Mouse (Mus musculus) heart, embryonic 11.5 days (tissue): ENCODE data around the gene Abca2. TPM values are rescaled to one million over a fixed set of nuclear protein-coding genes. Genes with fewer than 3 reads are reported as not detected.

Experiments
- ATAC-seq: fragments of 200-750 bp; cut with Nextera tagmentation; replicated peaks from 2 replicates; pipeline ENCODE4 v1.8.0; 2017; ENCODE audit warnings: moderate library complexity; ENCODE audit not compliant: insufficient number of reproducible peaks, low FRiP score, low TSS enrichment
- H3K27ac ChIP-seq: fragments of 300-500 bp; sonication (generic); 2 replicates; pipeline ENCODE4 v1.5.1; 2014; ENCODE audit warnings: mild to moderate bottlenecking, low read depth, low read length
- H3K27me3 ChIP-seq: fragments of 300-500 bp; sonication (generic); 2 replicates; pipeline ENCODE4 v1.6.1; 2014; ENCODE audit warnings: mild to moderate bottlenecking, low read length, mixed read lengths; ENCODE audit not compliant: control insufficient read depth, insufficient read depth
- H3K36me3 ChIP-seq: fragments of 300-500 bp; sonication (generic); 2 replicates; pipeline ENCODE4 v1.6.1; 2014; ENCODE audit warnings: mild to moderate bottlenecking, low read length, moderate library complexity, mixed read lengths; ENCODE audit not compliant: control insufficient read depth, insufficient read depth
- H3K4me1 ChIP-seq: fragments of 300-500 bp; sonication (generic); 2 replicates; pipeline ENCODE4 v1.6.1; 2014; ENCODE audit warnings: low read length; ENCODE audit not compliant: control insufficient read depth, insufficient read depth
- H3K4me2 ChIP-seq: fragments of 300-500 bp; sonication (generic); 2 replicates; pipeline ENCODE4 v1.6.1; 2014; ENCODE audit warnings: mild to moderate bottlenecking, moderate library complexity
- H3K4me3 ChIP-seq: fragments of 300-500 bp; sonication (generic); 2 replicates; pipeline ENCODE4 v1.5.1; 2014; ENCODE audit warnings: low read depth, low read length
- H3K9ac ChIP-seq: fragments of 300-500 bp; sonication (generic); 2 replicates; pipeline ENCODE4 v1.6.1; 2014; ENCODE audit warnings: mild to moderate bottlenecking, low read depth, low read length, moderate library complexity
- H3K9me3 ChIP-seq: fragments of 300-500 bp; sonication (generic); replicated peaks from 2 replicates; pipeline ENCODE4 v1.6.1; 2016; ENCODE audit warnings: low read length; ENCODE audit not compliant: control insufficient read depth
- WGBS: fragments of 180-500 bp; shearing (Covaris S2); extraction: QIAGEN DNeasy Blood & Tissue Kit; methylation state at CpG from one replicate; pipeline ENCODE4 v1.1.7; 2014; ENCODE audit not compliant: insufficient replicate concordance; 5-methylcytosine and 5-hydroxymethylcytosine counted together
- polyA plus RNA-seq: library from polyadenylated mRNA; unstranded; fragments of >200 nt; fragmentation: Nextera tagmentation; extraction: Ambion mirVana; gene quantifications from 2 replicates; pipeline ENCODE4 v1.2.1, GENCODE M21; 2014

Gene Abca2
- polyA plus RNA-seq, 1 experiment from 2014 or later: 2.0 TPM

DNA sequence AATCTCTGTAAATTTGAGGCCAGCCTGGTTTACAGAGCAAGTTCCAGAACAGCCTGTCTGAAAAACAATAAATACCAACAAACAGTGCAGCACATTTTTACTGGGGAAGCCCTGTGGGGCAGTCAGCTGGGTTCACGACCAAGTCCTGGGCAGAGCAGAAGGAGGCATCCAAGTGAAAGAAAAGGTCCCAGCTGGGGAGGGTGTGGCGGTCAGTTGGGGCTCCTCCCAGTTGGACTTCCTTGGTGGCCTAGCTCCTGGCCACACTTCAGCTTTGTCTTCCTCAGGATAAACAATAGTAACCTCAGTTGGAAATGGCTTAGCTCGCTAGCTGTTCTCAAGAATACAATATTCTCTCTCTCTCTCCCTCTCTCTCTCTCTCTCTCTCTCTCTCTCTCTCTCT is 11.1 kb upstream of the Abca2 start:
- Histone ChIP-seq H3K9ac (no peak overlapping the region), H3K9me3 (no peaks in the 10 kb centered on the region), H3K4me1 (no peaks in the 10 kb centered on the region), H3K4me3 (no peak overlapping the region), H3K36me3 (no peaks in the 10 kb centered on the region), H3K27ac (no peak overlapping the region), H3K4me2 (no peak overlapping the region), H3K27me3 (peaks cover 3% of the 10 kb centered on the region)
- 32% methylated on average over 3 of the region's 3 CpGs for WGBS
- no peak for ATAC-seq

- no peak overlapping the region for H3K4me3 ChIP-seq
- H3K4me1 ChIP-seq: no peaks in the 10 kb centered on the region
- no peak for ATAC-seq
- H3K27me3 ChIP-seq: peaks cover 43% of the 10 kb centered on the region
- H3K9ac ChIP-seq: no peak overlapping the region
- WGBS: 22% methylated on average over 3 of the region's 3 CpGs
- no peaks in the 10 kb centered on the region for H3K9me3 ChIP-seq
- no peak overlapping the region for H3K27ac ChIP-seq
- H3K4me2 ChIP-seq: no peak overlapping the region
- H3K36me3 ChIP-seq: no peaks in the 10 kb centered on the region
These were observed 6.6 kb upstream of the Abca2 start for GRCm38 (mm10) chr2:25421896-25422295.

DNA sequence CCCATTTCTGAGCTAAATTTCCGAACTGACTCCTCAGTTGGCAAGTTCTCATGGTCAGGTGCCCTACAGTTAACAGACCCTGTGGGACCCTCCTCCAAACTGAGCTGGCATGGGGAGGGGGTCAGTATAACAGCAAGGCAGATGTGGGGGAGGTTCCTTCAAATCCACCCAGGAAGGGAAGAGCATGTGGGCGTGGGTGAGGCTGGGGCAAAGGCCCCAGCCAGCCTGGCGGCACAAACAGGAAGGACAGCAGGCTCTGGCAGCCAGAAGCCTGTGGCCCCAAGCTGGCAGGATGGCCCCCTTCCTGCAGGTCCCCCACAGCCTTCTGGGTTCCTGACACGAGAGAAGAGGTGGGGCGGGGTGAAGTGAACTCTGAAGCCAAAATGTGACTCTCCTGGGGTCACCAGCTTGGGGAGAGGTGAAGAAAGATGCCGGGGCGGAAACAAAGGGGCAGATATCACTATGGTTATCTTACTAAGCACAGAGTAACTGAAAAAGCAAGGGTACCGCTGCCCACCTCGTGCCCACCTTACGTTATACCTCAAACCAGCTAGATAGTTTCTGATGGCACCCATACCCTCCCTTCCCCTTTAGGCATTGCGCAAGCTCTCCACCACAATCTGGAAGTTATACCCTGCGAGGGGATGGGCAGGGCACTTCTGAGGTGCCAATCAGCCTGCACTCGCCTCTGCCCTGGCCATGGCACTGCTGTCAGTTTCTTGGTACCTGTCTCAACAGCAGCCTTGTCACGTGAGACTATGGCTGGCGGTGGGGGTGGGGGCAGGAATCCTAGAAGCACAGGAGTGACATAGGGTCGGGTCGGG is 5.7 kb upstream of the Abca2 start, which contains the start of gene Fut7:
Gene Fut7, plus strand, starts transcription at position 681 of the 824 bp plus-strand sequence.
- H3K4me1 ChIP-seq: no peaks in the 10 kb centered on the region
- H3K4me3 ChIP-seq: no peak within 1 kb of the TSS
- no peak within 1 kb of the TSS for H3K9ac ChIP-seq
- ATAC-seq: no peak
- H3K4me2 ChIP-seq: no peak within 1 kb of the TSS
- H3K9me3 ChIP-seq: no peaks in the 10 kb centered on the region
- peaks cover 43% of the 10 kb centered on the region for H3K27me3 ChIP-seq
- H3K36me3 ChIP-seq: no peaks in the 10 kb centered on the region
- 48% methylated on average over 17 of the region's 17 CpGs for WGBS
- no peak within 1 kb of the TSS for H3K27ac ChIP-seq

DNA sequence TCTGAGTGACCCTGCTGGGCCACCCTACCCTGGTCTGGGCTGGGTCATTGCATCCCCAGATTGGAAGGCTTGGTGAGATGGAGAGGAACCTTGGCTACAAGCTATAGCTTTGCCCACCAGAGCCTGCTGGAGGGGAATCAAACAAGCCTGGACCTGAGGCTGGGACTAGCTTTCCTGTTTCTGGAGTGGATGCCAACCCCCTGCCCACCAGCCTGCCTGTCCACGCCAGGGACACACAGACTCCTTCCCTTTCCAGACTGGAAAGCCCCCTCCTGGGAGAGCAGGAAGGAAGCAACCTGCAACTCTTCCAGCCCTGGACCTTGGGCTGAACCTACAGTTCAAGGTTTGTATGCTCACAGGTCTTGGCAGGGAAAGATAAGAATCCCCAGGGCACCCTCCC is 4.9 kb upstream of the Abca2 start:
- Histone ChIP-seq H3K27ac (no peak overlapping the region), H3K4me1 (no peaks in the 10 kb centered on the region; the same call in 1 of the 2 replicates), H3K9ac (no peak overlapping the region), H3K4me2 (no peak overlapping the region), H3K36me3 (no peaks in the 10 kb centered on the region), H3K4me3 (no peak overlapping the region), H3K27me3 (peaks cover 43% of the 10 kb centered on the region), H3K9me3 (no peaks in the 10 kb centered on the region)
- no peak for ATAC-seq
- 21% methylated on average over 1 of the region's 1 CpGs for WGBS

- Histone ChIP-seq H3K27me3 (peaks cover 59% of the 10 kb centered on the region), H3K9ac (no peak overlapping the region), H3K9me3 (no peaks in the 10 kb centered on the region), H3K36me3 (no peaks in the 10 kb centered on the region), H3K4me1 (no peaks in the 10 kb centered on the region; the same call in 1 of the 2 replicates), H3K4me3 (no peak overlapping the region), H3K4me2 (no peak overlapping the region), H3K27ac (no peak overlapping the region)
- 45% methylated on average over 27 of the region's 27 CpGs for WGBS
- no peak for ATAC-seq
These were observed 3.0 kb upstream of the Abca2 start for GRCm38 (mm10) chr2:25425481-25425880.

DNA sequence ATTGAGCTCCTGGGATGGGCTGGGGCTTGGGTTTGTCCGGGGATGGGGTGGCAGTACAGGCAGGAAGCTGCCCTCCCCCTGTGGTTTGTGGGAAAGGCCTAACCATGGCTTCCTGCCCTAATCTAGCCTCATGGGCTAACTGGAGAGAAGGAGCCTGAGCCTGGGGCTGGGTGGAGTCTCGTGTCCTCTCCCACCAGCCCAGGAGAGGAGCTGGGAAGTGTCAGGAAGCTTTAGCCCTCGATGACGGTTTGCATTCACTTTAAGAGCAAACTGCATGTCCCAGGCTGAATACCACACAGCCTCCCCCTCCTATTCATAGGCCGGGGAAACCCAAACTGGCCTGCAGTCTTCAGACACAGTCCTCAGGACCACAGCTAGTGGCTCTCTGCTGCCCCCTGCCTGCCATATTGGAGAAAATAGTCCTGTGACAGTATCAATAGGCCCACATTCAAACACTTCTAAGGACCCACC is 1.7 kb upstream of the Abca2 start:
- Histone ChIP-seq H3K9ac (no peak overlapping the region), H3K4me1 (no peaks in the 10 kb centered on the region; the same call in 1 of the 2 replicates), H3K9me3 (no peaks in the 10 kb centered on the region), H3K27me3 (peaks cover 66% of the 10 kb centered on the region), H3K36me3 (no peaks in the 10 kb centered on the region), H3K4me2 (no peak overlapping the region), H3K27ac (no peak overlapping the region), H3K4me3 (no peak overlapping the region)
- no peak for ATAC-seq
- 27% methylated on average over 5 of the region's 5 CpGs for WGBS

DNA sequence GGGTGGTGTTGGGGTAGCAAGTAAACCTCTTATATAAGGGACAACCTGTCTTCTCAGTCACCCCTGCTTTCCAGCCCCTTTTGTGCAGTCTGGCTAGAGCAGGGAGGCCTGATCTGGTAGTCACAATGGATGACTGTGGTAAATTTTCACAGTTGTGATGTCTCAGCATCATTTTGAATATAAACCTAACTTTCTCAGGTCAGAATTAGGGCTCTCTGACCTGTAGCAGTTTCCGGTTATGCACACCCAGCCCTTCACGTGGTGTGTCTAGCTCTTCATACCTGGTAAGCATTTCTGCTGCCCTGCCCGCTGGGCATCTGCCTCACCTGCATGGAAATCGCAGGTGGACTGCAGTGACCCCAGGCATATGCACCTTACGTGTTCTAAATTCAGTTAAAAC is 1.2 kb upstream of the Abca2 start:
- no peak for ATAC-seq
- no peak overlapping the region for H3K27ac ChIP-seq
- peaks cover 66% of the 10 kb centered on the region for H3K27me3 ChIP-seq
- H3K9me3 ChIP-seq: no peaks in the 10 kb centered on the region
- no peak overlapping the region for H3K4me2 ChIP-seq
- 80% methylated on average over 5 of the region's 5 CpGs for WGBS
- H3K9ac ChIP-seq: no peak overlapping the region
- no peaks in the 10 kb centered on the region for H3K36me3 ChIP-seq
- no peak overlapping the region for H3K4me3 ChIP-seq
- no peaks in the 10 kb centered on the region; the same call in 1 of the 2 replicates for H3K4me1 ChIP-seq

GRCm38 (mm10) chr2:25429435-25430180 is 1.1 kb downstream of the Abca2 start:
- WGBS: 77% methylated on average over 5 of the region's 5 CpGs
- Histone ChIP-seq H3K4me3 (peak overlapping the region; percentile 69), H3K4me2 (peak overlapping the region; percentile 91), H3K9me3 (no peaks in the 10 kb centered on the region), H3K9ac (no peak overlapping the region), H3K36me3 (no peaks in the 10 kb centered on the region), H3K4me1 (no peaks in the 10 kb centered on the region; the same call in 1 of the 2 replicates), H3K27me3 (peaks cover 51% of the 10 kb centered on the region), H3K27ac (no peak overlapping the region)
- no peak for ATAC-seq
